Mouse (Mus musculus) stomach, embryonic 16.5 days (tissue): ENCODE results near the gene Rasgef1a. TPM values are rescaled to one million over a fixed set of nuclear protein-coding genes. Genes with fewer than 3 reads are reported as not detected.

Source experiments
- ATAC-seq: fragments of 200-750 bp; cut with Nextera tagmentation; 2 replicates; pipeline ENCODE4 v1.8.0; 2017; ENCODE audit warnings: moderate number of reproducible peaks, moderate TSS enrichment; ENCODE audit not compliant: insufficient read depth, low FRiP score
- H3K27ac ChIP-seq: fragments of 300-500 bp; sonication (generic); 2 replicates; pipeline ENCODE4 v1.5.1; 2014; ENCODE audit warnings: low read length
- H3K27me3 ChIP-seq: fragments of 300-500 bp; sonication (generic); 2 replicates; pipeline ENCODE4 v1.6.1; 2014; ENCODE audit warnings: low read length, control low read depth, mixed read lengths; ENCODE audit not compliant: control insufficient read depth, insufficient read depth
- H3K36me3 ChIP-seq: fragments of 300-500 bp; sonication (generic); 2 replicates; pipeline ENCODE4 v1.6.1; 2014; ENCODE audit warnings: low read length; ENCODE audit not compliant: control insufficient read depth, insufficient read depth
- H3K4me1 ChIP-seq: fragments of 300-500 bp; sonication (generic); 2 replicates; pipeline ENCODE4 v1.6.1; 2014; ENCODE audit warnings: low read length, control low read depth, mixed read lengths; ENCODE audit not compliant: control insufficient read depth, insufficient read depth
- H3K4me2 ChIP-seq: fragments of 300-500 bp; sonication (generic); 2 replicates; pipeline ENCODE4 v1.6.1; 2014; ENCODE audit warnings: low read depth, low read length, mixed read lengths
- H3K4me3 ChIP-seq: fragments of 300-500 bp; sonication (generic); replicated peaks from 2 replicates; pipeline ENCODE4 v1.5.1; 2014; ENCODE audit warnings: mild to moderate bottlenecking, low read length
- H3K9ac ChIP-seq: fragments of 300-500 bp; sonication (generic); 2 replicates; pipeline ENCODE4 v1.6.1; 2014; ENCODE audit warnings: low read length
- H3K9me3 ChIP-seq: fragments of 300-500 bp; sonication (generic); replicated peaks from 2 replicates; pipeline ENCODE4 v1.6.1; 2016; ENCODE audit warnings: low read length, control low read depth; ENCODE audit not compliant: control insufficient read depth
- WGBS: fragments of 180-500 bp; shearing (Covaris S2); extraction: QIAGEN DNeasy Blood & Tissue Kit; methylation state at CpG from one replicate; pipeline ENCODE4 v1.1.7; 2014; 5-methylcytosine and 5-hydroxymethylcytosine counted together
- polyA plus RNA-seq: library from polyadenylated mRNA; unstranded; fragments of >200 nt; fragmentation: Nextera tagmentation; extraction: Ambion mirVana; gene quantifications from 2 replicates; pipeline ENCODE4 v1.2.1, GENCODE M21; 2015

Gene Rasgef1a
- polyA plus RNA-seq, 1 experiment from 2014 or later, result 0.39 TPM

DNA sequence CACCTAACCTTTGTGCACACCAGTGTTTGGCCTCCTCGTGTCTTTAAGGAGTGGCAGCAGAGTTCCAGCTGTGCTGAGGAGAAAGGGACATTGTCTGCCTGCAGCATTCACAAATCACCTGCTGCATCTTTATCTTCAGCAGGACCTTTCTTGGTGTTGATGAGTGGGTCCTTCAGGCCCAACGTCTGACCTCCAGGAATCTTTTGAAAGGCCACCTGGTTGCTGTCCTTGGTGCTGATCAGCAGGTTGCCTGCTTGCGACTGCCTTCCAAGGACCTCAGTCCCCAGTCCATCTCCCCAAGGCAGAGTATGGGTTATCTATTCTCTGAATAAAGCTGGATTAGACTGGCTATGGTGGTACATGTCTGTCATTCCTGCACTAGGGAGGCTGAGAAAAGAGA, 10.0 kb upstream of the Rasgef1a start:
- 16% methylated on average over 3 of the region's 3 CpGs for WGBS
- Histone ChIP-seq H3K9ac (no peak overlapping the region), H3K4me2 (no peak overlapping the region), H3K4me3 (no peak overlapping the region), H3K4me1 (no peaks in the 10 kb centered on the region), H3K27ac (no peak overlapping the region), H3K9me3 (no peaks in the 10 kb centered on the region), H3K36me3 (no peaks in the 10 kb centered on the region), H3K27me3 (no peaks in the 10 kb centered on the region)
- no peak for ATAC-seq

DNA sequence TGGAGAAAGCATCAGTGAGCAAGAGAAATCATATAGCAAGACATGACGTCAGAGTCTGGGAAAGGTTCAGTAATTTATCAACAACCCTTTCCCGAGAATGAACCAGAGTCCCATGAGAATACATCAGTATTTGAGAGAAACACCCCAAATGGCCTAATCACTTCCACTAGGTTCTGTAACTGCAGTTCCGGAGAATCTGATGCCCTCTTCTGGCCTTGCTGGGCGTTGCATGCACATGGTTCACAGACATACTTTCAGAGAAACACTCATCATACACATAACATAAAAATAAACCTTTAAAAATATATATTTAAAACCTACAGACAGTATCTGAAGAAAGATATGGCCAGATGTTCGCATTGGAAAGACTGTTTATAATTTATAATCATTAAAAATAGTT, 3.9 kb upstream of the Rasgef1a start:
- Histone ChIP-seq H3K27me3 (peaks cover 22% of the 10 kb centered on the region), H3K36me3 (no peaks in the 10 kb centered on the region), H3K27ac (no peak overlapping the region), H3K4me1 (no peaks in the 10 kb centered on the region), H3K9me3 (peaks cover 3% of the 10 kb centered on the region; the same call in 1 of the 2 replicates), H3K4me2 (no peak overlapping the region), H3K9ac (no peak overlapping the region), H3K4me3 (no peak overlapping the region)
- 48% methylated on average over 5 of the region's 5 CpGs for WGBS
- ATAC-seq, result no peak

GRCm38 (mm10) chr6:118007843-118008539, 3.2 kb upstream of the Rasgef1a start:
- H3K9ac ChIP-seq, result no peak overlapping the region
- H3K4me3 ChIP-seq, result no peak overlapping the region
- peaks cover 3% of the 10 kb centered on the region; the same call in 1 of the 2 replicates for H3K9me3 ChIP-seq
- no peak overlapping the region for H3K27ac ChIP-seq
- no peaks in the 10 kb centered on the region for H3K36me3 ChIP-seq
- peaks cover 23% of the 10 kb centered on the region for H3K27me3 ChIP-seq
- H3K4me2 ChIP-seq, result no peak overlapping the region
- 70% methylated on average over 4 of the region's 4 CpGs for WGBS
- ATAC-seq, result no peak
- H3K4me1 ChIP-seq, result no peaks in the 10 kb centered on the region

DNA sequence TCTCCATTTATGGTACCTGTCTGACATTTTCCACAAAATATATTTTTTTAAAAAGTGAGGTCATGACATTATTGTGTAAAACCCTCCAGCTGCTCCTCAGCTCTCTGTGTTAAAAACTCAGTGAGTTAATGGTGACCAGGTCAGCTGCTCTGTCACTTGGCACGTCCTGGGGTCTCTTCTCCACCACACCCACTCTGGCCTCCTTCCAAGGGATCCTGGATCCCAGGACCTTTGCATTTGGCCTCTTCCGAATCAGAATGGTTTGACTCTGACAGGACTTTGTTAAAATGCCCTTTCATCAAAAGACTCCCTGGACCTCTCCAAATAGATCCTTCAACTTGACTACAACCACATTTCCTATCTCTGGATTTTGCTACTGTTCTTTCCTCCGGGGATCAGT, 982 bp upstream of the Rasgef1a start:
- 48% methylated on average over 3 of the region's 3 CpGs for WGBS
- Histone ChIP-seq H3K9ac (no peak overlapping the region), H3K4me1 (no peaks in the 10 kb centered on the region), H3K4me3 (no peak overlapping the region), H3K27me3 (peaks cover 23% of the 10 kb centered on the region), H3K9me3 (peaks cover 3% of the 10 kb centered on the region; the same call in 1 of the 2 replicates), H3K27ac (no peak overlapping the region), H3K36me3 (no peaks in the 10 kb centered on the region), H3K4me2 (no peak overlapping the region)
- no peak for ATAC-seq

DNA sequence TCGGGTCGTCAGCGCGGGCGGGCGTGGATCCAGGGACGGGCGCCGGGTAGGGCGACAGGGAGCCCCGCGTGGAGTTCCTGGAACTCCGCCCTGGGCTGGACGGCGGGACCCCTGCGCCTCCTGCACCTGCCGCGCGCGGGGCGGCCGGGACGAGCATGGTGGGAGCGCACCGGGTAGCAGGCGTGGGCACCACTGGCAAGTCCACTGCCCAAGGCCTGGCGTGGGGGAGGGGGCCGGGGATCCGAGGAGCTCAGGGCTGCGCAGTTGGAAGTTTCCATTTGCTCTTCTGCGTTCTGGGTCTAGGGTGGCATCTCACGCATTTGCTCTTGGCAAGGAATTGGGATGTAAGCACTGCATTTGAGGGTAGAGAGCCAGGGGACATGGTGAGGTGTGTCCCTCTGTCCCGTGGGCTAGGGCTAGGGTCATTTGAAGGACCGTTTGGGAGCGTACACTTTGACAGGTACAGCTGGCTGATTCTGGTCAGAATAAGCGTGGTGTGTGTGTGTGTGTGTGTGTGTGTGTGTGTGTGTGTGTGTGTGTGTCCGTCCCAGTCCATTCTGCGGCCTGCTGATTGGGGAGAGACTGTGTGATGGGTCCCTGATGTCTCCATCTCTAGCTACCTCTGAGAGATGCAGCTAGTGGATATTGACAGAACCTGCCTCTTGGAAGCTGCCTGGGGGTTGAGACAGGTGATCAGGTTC, 528 bp downstream of the Rasgef1a start:
- Histone ChIP-seq H3K9me3 (peaks cover 3% of the 10 kb centered on the region; the same call in 1 of the 2 replicates), H3K4me1 (no peaks in the 10 kb centered on the region), H3K27ac (no peak overlapping the region), H3K27me3 (peaks cover 23% of the 10 kb centered on the region), H3K4me3 (peak overlapping the region; percentile 47), H3K9ac (peak overlapping the region; percentile 52; the same call in 1 of the 2 replicates), H3K4me2 (peak overlapping the region; percentile 79), H3K36me3 (no peaks in the 10 kb centered on the region)
- ATAC-seq, result no peak
- 11% methylated on average over 32 of the region's 38 CpGs for WGBS

DNA sequence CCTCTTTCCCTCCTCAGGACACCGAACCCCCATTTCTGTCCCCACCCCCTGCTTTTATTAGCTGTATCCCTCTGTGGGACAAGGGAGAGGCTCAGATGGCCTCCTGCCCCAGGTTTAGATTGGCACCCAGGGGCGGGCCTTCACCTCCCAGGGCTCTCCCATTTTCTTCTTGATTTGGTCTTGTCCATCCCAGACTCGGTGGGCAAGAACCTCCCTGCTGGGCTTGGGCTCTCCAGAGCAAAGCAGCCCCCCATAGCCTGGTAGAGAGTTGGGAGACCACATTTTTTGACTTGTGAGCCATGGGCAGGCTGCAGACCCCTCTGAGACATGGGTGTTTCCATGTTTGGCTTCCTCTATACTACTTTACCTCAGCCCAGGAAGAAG, 1.1 kb downstream of the Rasgef1a start:
- no peak for ATAC-seq
- Histone ChIP-seq H3K4me3 (no peak overlapping the region), H3K9ac (no peak overlapping the region), H3K27ac (no peak overlapping the region), H3K4me2 (no peak overlapping the region), H3K4me1 (no peaks in the 10 kb centered on the region), H3K9me3 (peaks cover under 1% of the 10 kb centered on the region; the same call in 1 of the 2 replicates), H3K36me3 (no peaks in the 10 kb centered on the region), H3K27me3 (peaks cover 23% of the 10 kb centered on the region)
- 68% methylated on average over 3 of the region's 3 CpGs for WGBS

- Histone ChIP-seq H3K9ac (no peak overlapping the region), H3K27me3 (peaks cover 23% of the 10 kb centered on the region), H3K4me1 (no peaks in the 10 kb centered on the region), H3K4me2 (no peak overlapping the region), H3K36me3 (no peaks in the 10 kb centered on the region), H3K9me3 (no peaks in the 10 kb centered on the region), H3K27ac (no peak overlapping the region), H3K4me3 (no peak overlapping the region)
- no peak for ATAC-seq
- WGBS, result 72% methylated on average over 11 of the region's 11 CpGs
These were observed 2.0 kb downstream of the Rasgef1a start for GRCm38 (mm10) chr6:118012987-118013866.

DNA sequence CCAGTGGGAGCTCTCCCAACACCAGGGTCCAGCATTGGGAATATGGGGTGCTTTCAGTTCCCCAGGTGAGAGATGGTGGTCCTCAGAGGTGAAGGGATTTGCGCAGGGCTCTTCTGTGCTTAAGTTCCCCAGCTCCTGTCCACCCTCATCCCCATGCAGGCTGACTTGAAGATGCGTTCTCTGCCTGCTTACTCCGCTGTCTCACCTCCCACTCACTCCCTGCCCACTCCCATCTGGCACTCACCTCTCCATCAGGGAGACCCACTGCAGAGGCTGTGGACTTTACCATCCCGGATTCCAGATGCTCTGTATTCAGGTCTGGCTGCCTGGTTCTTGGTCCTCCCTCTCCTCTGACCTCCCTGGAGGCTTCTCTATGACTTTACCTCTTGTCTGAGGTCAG, 3.6 kb downstream of the Rasgef1a start:
- Histone ChIP-seq H3K9me3 (no peaks in the 10 kb centered on the region), H3K27ac (no peak overlapping the region), H3K9ac (no peak overlapping the region), H3K4me2 (no peak overlapping the region), H3K4me3 (no peak overlapping the region), H3K27me3 (peaks cover 23% of the 10 kb centered on the region), H3K4me1 (no peaks in the 10 kb centered on the region), H3K36me3 (no peaks in the 10 kb centered on the region)
- ATAC-seq, result no peak
- 66% methylated on average over 4 of the region's 4 CpGs for WGBS

DNA sequence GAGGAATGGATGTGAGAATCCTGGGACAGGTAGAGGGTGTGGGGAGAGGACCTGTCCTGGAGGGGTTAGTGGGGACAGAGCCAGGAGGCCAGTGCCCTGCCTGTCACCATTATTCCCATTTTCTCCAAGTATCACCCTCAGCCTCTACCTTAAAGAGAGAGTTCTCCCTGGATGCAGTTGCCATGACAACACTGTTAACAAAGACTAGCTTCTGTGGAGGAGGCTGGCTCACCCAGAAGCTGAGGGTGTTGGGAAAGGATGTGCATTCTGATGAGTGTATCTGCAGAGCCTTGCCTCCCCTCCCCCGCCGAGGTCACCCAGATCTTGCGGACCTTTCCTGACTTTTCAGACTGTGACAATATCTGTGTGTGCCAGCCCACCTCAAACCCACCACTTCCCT, 4.7 kb downstream of the Rasgef1a start:
- Histone ChIP-seq H3K27ac (no peak overlapping the region), H3K4me3 (no peak overlapping the region), H3K36me3 (no peaks in the 10 kb centered on the region), H3K27me3 (peaks cover 14% of the 10 kb centered on the region), H3K4me1 (no peaks in the 10 kb centered on the region), H3K4me2 (no peak overlapping the region), H3K9ac (no peak overlapping the region), H3K9me3 (no peaks in the 10 kb centered on the region)
- 74% methylated on average over 3 of the region's 3 CpGs for WGBS
- no peak for ATAC-seq
